Mouse (Mus musculus) gastrocnemius, adult 2 months (tissue): Measurements from ENCODE around the gene Msmb. TPM values are rescaled to one million over a fixed set of nuclear protein-coding genes. Genes with fewer than 3 reads are reported as not detected.
"Not testable (repeated sequence)": the region's sequence is repeated elsewhere in the genome, so short reads cannot be mapped to it uniquely, and the experiment has no call there.

Source experiments
- DNase-seq: peaks from one replicate; pipeline ENCODE4 v3.0.0; 2022
- H3K27ac ChIP-seq: fragments of 200-600 bp; 2 replicates; pipeline ENCODE4 v1.8.1; 2022; ENCODE audit warnings: mild to moderate bottlenecking
- H3K4me3 ChIP-seq: fragments of 200-600 bp; 2 replicates; pipeline ENCODE4 v1.8.1; 2022; ENCODE audit warnings: mild to moderate bottlenecking, moderate library complexity
- CTCF ChIP-seq: fragments of 200-600 bp; IDR thresholded peaks from 2 replicates; pipeline ENCODE4 v1.8.1; 2022; ENCODE audit warnings: antibody characterized with exemption, mild to moderate bottlenecking, moderate library complexity
- intact Hi-C: fragments of 180-260 bp; cut with DNase I; formaldehyde crosslinking; loops from one replicate; pipeline ENCODE4 v1.15.1; 2025
- long read RNA-seq, 2 experiments: library from polyadenylated mRNA; stranded (forward); transcript quantifications; one replicate each; pipeline ENCODE4 v2.0.0; 2021
- total RNA-seq, 2 experiments: library from RNA; stranded (reverse); gene quantifications; 2 replicates each; pipeline ENCODE4 v1.2.3; 2021

Msmb gene
- total RNA-seq: not detected
- long read RNA-seq, experiment 1: 0 reads
- long read RNA-seq, experiment 2: 0 reads

- DNase-seq: no peak
- H3K4me3 ChIP-seq: no peak within 1 kb of the TSS
- no peak for TF ChIP-seq CTCF
- H3K27ac ChIP-seq: no peak within 1 kb of the TSS
- intact Hi-C loops: no loop called here
These were observed at the start of gene Msmb for GRCm38 (mm10) chr14:32141723-32142122. Gene Msmb (plus strand): TSS chr14:32142023.

- no peak overlapping the region for H3K4me3 ChIP-seq
- H3K27ac ChIP-seq: no peak overlapping the region
- intact Hi-C loops: no loop called here
- no peak for TF ChIP-seq CTCF
- DNase-seq: no peak
These were observed 48.8 kb upstream of the Msmb start for GRCm38 (mm10) chr14:32093018-32093417.

- H3K4me3 ChIP-seq: no peak overlapping the region
- intact Hi-C loops: no loop called here
- no peak overlapping the region for H3K27ac ChIP-seq
- TF ChIP-seq CTCF: no peak
- DNase-seq: no peak
These were observed 48.2 kb upstream of the Msmb start for GRCm38 (mm10) chr14:32093500-32094117.

GRCm38 (mm10) chr14:32095646-32096045 is 46.2 kb upstream of the Msmb start:
- intact Hi-C loops: no loop called here
- DNase-seq: no peak
- no peak for TF ChIP-seq CTCF
- no peak overlapping the region for H3K27ac ChIP-seq
- no peak overlapping the region for H3K4me3 ChIP-seq

GRCm38 (mm10) chr14:32096740-32097139 is 45.1 kb upstream of the Msmb start:
- TF ChIP-seq CTCF: no peak
- intact Hi-C loops: no loop called here
- DNase-seq: no peak
- no peak overlapping the region for H3K4me3 ChIP-seq
- no peak overlapping the region for H3K27ac ChIP-seq

- H3K27ac ChIP-seq: no peak overlapping the region
- intact Hi-C loops: no loop called here
These were observed 44.1 kb upstream of the Msmb start for GRCm38 (mm10) chr14:32097691-32098090.

GRCm38 (mm10) chr14:32098951-32099350 is 42.9 kb upstream of the Msmb start:
- intact Hi-C loops: no loop called here
- no peak for DNase-seq
- no peak overlapping the region for H3K27ac ChIP-seq
- no peak for TF ChIP-seq CTCF
- no peak overlapping the region for H3K4me3 ChIP-seq

More at GRCm38 (mm10) chr14:32097691-32098090, 44.1 kb upstream of the Msmb start:
- no peak overlapping the region for H3K4me3 ChIP-seq
- DNase-seq: no peak
- no peak for TF ChIP-seq CTCF

- Histone ChIP-seq H3K4me3 (no peak overlapping the region), H3K27ac (no peak overlapping the region)
- intact Hi-C loops: no loop called here
- TF ChIP-seq CTCF: no peak
- DNase-seq: no peak
These were observed 38.3 kb upstream of the Msmb start for GRCm38 (mm10) chr14:32103556-32103955.

GRCm38 (mm10) chr14:32105663-32106062 is 36.2 kb upstream of the Msmb start:
- TF ChIP-seq CTCF: no peak
- intact Hi-C loops: no loop called here
- DNase-seq: no peak
- H3K4me3 ChIP-seq: no peak overlapping the region
- no peak overlapping the region for H3K27ac ChIP-seq

GRCm38 (mm10) chr14:32106911-32107310 is 34.9 kb upstream of the Msmb start:
- intact Hi-C loops: no loop called here

GRCm38 (mm10) chr14:32112124-32112523 is 29.7 kb upstream of the Msmb start:
- H3K4me3 ChIP-seq, intact Hi-C loops, DNase-seq, H3K27ac ChIP-seq: not testable (repeated sequence)

More at GRCm38 (mm10) chr14:32106911-32107310, 34.9 kb upstream of the Msmb start:
- no peak overlapping the region for H3K4me3 ChIP-seq
- no peak for TF ChIP-seq CTCF
- H3K27ac ChIP-seq: no peak overlapping the region
- no peak for DNase-seq

GRCm38 (mm10) chr14:32120940-32121919 is 20.6 kb upstream of the Msmb start:
- intact Hi-C loops: loop anchor here (5.0 kb wide), 1 partner anchor 71 kb away; no protein-coding TSS in a partner anchor
- no peak for DNase-seq
- Histone ChIP-seq H3K4me3 (no peak overlapping the region), H3K27ac (no peak overlapping the region)
- TF ChIP-seq CTCF: no peak

GRCm38 (mm10) chr14:32121920-32122315 is 19.9 kb upstream of the Msmb start:
- peak; percentile 66 for TF ChIP-seq CTCF
- Histone ChIP-seq H3K4me3 (no peak overlapping the region), H3K27ac (no peak overlapping the region)
- intact Hi-C loops: loop anchor here (5.0 kb wide), 1 partner anchor 70 kb away; no protein-coding TSS in a partner anchor
- DNase-seq: no peak
